Mouse (Mus musculus) gonadal fat pad, adult 2 months (tissue): ENCODE results near the gene Olfr49. TPM values are rescaled to one million over a fixed set of nuclear protein-coding genes. Genes with fewer than 3 reads are reported as not detected.
A peak's percentile ranks its signal among the peaks of the same experiment; 100 is the strongest.

Source experiments
- DNase-seq: peaks from one replicate; pipeline ENCODE4 v3.0.0-alpha.2; 2012; ENCODE audit warnings: low read depth
- polyA plus RNA-seq: library from polyadenylated mRNA; depleted of rRNA; stranded (reverse); fragments of >200 nt; gene quantifications from 2 replicates; pipeline ENCODE4 v1.2.3, GENCODE M21; 2012

Olfr49 gene
- polyA plus RNA-seq, 1 experiment: not detected

DNA sequence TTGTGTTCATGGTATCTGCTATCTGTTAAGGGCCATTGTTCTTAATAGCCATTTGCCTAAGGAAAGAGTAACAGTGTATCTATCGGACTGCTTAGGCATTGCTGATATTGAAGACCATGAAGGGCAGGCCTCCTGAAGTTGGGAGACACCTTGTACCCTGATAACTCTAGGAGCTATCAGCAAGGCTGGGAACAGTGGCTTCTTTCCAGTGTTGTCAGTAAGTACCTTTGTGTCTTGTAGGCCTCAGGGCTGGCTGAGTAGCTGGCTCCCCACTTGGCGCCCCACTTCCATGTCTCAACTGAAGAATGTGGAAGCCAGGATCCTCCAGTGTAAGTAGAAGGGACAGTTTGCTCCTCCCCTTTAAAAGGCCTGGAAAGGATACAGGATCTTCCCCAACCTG is 23.4 kb downstream of the Olfr49 start:
- DNase-seq: no peak

DNA sequence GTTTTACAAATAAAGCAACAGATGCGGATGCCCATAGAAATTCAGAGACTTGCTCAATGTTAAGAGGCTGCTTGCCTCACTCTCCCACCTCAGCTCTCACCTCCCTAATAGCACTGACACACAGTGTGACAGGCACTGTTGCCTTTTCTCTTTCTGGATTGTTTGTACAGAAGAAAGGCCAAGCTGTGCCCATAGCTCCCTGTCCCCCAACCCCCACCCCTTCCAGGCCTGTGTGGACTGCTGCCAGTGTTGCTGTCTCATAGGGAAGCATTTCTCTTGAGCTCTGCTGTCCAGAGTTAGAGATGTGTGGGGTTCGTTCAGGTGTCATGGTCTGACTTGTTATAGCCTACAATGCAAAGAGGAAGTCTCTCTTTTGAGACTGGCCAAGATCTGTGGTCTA is 24.5 kb downstream of the Olfr49 start:
- DNase-seq: no peak

DNA sequence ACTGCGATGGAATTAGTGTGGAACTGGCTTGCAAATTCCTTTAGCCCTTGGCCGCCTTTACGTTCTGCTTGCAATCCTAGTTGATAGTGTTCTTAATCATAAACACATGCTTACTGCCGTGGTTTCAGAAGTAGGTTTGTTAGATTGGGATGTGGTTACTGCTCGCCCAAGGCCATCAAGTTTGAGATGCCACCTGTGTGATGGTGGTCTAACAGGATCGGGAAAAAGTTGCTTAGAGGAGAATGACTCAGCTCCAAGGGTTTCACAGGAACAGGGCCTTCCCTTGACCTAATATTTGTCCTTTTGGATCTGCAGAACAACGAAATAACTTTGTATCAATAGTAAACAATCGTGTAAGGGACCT is 25.0 kb downstream of the Olfr49 start:
- DNase-seq: no peak

DNA sequence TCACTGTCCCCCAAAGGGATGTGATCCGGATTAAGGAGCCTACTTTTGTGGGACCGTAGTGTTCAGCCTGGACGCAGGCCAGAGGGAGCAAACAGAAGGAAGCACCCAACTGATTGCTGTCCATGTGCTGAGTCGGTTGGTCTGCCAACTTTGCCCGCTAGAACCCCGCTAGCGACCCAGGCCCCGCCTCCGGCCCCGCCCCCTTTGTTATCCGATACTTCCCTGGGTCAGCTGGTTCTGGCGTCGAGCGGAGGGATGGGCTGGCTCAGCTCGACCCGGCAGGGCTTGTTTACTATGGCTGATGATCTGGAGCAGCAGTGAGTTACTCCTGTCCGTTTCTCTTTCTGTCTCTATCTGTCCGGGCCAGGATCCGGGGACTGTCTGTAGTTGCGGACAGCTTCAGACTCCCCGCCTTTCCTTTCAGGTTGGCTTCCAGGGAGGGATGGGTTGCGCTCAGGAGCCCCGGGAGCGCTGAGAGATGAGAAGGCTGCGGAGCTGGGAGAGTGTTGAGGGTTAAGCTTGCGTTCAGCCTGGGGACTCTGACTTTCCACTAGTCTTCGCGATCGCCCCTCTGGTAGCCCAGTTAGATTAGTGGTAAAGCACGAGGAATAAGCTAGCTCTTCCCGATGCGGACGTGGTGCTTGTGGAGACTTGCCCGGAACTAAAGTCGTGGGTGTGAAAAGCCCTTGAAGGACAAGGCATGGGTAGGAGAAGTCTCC is 25.6 kb downstream of the Olfr49 start:
- no peak for DNase-seq

DNA sequence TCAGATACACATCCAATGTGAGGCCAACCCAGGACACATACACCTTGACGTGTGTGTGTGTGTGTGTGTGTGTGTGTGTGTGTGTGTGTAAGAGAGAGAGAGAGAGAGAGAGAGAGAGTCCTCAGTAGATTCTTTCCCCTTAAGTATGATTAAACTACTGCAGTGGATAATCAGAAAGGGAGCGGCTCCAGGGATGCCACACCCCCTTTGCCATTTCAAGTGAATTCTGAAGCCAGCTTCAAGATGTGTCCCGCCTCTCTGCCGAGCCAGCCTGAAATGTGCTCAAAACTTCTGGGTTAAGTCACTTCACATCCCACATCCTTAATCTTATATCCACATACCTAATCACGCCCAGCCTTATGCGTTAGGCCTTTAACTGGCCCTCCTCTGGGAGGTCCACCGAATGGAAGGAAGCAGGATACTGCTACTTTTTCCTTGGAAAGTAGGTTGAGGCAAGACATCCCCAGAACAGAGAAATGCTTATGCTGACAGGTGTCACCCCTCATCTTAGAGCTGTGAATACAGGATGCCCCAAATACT is 26.5 kb downstream of the Olfr49 start:
- no peak for DNase-seq

DNA sequence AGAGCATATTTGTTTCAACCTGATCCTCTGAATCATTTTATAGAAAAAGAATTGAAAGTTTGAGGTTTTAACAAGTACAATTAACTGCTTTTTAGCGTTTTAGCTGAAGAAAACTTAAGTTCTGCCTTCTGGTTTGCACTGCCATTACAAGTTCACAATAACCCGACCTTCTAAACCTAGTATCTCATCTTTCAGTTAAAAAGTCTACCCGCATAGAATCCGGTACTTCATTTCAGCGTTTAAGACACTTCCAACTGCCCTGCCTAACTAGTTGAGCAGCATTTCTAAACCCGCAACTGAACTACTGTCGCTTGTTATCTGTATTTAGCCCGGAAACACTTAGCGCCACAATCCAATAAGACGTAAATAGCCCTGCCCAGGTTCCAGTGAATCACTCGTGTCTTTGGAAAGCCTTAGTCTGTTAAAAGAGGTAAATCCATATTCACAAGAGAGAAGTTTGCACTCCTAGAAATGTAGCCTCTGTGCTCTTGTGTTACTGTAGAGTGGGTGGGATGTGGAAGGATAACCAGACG is 30.0 kb downstream of the Olfr49 start:
- DNase-seq: no peak

DNA sequence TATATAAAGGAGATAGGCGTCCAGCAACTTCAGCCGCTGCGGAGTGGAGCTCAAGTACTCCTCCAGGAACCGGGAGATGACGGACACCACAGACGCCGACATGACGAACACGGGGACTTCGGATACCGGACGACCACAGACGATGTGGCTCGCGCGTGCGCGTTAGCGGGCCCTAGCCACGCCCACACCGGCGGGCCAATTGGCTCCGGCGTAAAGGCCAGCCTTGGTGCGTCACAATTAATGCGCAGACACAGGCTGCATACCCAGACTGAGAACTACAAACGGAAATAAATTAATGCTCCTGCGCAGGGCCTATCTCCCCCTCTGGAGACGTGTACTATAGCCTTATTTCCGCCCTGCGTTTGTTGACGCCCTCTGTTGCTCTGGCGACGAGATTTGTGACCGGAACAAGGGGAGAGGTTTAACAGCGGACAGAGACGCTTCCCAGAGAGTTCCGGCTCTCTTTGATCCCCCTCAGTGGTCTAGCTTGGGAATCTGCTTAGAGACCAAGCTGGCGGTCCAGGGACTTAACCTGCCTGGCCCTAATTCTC is 30.9 kb downstream of the Olfr49 start, which contains the start of the genes Dad1 and Abhd4:
Gene Dad1, minus strand, starts transcription at position 364 of the 551 bp plus-strand sequence.
Gene Abhd4, plus strand, starts transcription at position 448 of the 551 bp plus-strand sequence.
- DNase-seq: peak; percentile 90

DNA sequence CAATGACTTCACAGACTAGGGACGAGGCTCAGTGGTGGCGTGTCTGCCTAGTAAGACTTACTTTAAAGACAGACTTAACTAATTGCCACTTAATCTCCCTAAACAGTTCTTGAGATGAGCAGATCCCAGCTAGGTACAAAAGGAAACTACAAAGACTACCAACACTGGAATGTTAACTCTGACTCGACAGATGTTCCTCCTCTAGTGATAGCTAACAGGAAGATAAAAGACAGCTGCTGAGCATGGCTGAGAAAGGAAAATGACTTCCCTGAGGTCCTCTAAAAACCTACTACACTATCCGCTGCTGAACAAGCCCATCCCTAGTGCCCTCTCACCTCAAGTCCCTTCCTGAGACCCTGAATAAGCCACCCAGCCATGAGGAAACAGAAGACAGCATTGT is 34.6 kb downstream of the Olfr49 start:
- no peak for DNase-seq

DNA sequence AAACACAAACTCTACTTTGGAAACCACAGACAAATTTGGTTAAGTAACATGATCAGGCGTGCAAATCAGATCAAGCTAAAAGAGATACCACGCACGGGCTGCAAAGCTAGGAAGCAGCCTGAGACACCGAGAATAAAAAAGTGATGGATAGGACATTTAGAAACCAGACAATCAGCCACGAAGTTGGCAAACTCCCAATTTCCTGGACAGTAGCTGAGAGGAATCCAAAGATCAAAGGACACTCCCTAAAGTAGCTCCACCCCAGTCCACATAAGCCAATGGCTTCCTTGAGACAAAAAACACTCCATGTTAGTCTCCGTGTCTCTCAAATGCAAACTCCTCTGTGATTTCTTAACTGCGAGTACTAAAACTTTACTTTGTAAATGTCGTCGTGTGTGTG is 35.4 kb downstream of the Olfr49 start:
- no peak for DNase-seq

DNA sequence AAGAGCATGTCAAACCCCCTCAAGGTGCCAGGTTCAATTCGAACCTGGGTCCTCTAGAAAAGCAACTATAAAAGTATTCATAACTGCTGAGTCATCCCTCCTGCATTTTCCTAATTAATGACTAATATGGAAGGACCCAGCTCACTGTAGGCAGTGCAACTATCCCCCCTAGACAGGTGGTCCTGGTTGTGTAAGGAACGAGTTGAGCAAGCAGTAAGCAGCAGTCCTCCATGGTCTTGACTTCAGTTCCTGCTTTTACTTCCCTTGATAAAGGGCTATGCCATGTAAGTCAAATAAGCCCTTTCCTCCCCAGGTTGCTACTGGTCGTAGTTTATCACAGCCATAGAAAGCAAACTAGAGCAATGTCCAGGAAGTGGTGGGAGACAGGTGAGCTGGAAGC is 38.5 kb downstream of the Olfr49 start:
- DNase-seq: no peak

DNA sequence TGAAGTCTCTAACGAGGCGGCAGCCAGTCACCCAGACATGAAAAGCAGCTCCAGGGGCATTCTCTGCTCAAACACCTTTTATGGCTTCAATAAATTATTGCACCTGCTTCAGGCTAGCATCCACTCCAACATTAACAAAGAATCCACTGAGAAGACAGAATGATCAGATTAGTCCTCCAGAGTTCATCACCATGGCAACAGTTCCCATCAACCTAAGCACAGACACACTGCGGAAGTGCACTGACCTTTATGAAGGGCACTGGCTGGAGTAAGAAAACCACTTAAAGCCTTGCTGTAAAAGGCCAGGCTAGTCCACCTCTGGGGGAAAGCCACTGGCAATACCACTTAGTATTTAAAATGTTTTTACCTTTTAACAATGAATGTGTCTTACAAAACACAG is 40.6 kb downstream of the Olfr49 start:
- no peak for DNase-seq

DNA sequence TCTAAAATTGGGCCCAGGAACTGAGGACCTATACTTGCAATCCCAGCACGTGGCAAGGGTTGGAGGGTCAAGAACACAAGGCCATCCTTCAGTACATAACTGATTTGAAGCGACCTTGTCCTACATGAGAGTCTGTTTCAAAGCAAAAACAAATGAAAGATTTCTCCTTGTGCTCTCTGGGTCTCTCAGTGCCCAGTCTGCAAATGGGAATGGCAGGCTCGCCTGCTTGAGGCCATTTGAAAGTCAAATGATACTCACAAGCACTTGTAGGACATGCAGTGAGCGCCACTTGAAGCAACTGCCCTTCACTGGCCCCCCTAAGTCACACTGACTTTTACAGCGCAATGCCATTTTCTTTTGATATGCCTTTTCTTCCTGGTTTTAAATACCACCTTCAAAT is 44.2 kb downstream of the Olfr49 start:
- DNase-seq: no peak

DNA sequence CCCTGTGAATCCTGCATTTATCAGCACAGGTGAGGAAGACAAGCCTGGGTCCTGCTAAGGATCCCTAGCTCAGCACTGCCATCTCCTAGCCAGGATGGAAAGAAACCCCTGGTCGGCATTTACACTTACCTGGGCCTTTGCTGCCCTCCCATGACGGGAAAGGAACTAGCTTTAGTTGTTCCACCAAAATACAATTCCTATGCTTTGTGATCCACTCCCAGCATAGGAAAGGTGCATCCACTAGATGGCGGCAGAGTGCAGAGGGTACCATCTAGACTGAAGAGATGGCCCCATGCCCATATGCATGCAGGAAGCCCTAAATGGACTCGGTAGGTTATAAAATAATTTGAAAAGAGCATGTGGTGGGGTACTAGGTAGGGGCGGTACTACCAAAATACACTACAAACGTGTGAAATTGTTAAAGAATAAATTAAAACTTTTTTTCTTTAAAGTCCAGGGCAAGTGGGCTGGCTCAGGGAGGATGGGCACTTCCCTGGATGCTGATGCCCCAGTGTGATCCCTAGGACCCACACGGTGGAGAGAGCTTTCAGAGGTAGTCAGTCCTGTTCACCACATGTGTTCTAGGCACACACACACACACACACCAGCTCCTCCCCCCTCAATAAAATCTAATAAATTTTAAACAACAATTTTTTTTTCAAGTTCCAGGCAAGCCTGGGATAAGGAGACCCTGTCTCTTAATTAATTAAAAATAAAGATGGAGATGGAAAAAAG is 45.6 kb downstream of the Olfr49 start:
- DNase-seq: no peak

DNA sequence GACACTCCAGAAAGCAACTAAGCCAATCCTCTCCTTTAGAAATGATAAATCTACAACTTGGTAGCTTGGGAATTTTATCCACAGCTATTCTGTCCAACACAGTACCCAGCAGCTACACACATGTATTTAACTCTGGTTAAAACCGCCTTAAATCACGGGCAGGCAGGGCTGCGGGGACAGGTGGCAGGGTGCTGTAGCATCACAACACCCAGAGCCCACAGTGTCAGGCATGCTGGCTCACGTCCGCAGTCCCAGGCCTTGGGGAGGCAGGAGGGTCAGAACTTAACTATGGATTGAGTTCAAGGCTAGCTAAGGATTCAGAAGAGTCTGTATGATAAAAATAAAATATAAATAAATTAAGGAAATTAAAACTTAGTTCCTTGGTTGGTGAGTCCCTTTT is 47.9 kb downstream of the Olfr49 start:
- DNase-seq: no peak

DNA sequence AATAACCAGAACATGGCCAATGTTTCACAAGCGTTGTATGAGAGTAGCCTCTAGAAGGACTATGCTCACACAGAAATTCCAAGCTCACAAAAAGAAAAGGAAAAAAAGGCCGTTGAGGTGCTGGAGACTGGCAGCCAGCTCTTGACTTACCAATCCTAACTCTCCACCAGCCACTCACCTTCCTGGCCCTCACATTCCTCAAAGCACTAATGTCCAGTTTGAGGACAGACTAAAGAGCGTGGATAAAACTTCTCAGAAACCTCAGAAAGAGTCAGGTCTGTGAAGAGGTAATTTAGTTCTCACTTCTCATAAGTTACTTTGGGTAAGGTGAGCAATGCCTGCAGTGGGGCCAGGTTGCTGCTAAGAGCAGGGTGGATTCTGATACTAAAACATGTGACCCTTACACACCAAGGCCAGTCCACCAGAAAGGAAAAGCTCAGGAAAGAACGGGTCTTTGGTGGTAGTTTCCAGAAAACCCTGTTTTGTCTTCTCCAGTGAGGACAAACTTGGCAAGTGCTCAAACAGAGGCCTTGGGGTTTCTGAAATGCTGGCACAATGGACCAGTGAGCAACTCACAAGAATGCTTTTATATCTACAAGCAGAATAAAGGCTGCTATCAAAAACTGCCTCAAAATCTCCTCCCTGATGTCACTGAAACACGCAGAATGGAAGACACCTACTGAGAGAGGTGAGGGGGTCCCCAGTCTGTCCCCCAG is 48.8 kb downstream of the Olfr49 start:
- no peak for DNase-seq

DNA sequence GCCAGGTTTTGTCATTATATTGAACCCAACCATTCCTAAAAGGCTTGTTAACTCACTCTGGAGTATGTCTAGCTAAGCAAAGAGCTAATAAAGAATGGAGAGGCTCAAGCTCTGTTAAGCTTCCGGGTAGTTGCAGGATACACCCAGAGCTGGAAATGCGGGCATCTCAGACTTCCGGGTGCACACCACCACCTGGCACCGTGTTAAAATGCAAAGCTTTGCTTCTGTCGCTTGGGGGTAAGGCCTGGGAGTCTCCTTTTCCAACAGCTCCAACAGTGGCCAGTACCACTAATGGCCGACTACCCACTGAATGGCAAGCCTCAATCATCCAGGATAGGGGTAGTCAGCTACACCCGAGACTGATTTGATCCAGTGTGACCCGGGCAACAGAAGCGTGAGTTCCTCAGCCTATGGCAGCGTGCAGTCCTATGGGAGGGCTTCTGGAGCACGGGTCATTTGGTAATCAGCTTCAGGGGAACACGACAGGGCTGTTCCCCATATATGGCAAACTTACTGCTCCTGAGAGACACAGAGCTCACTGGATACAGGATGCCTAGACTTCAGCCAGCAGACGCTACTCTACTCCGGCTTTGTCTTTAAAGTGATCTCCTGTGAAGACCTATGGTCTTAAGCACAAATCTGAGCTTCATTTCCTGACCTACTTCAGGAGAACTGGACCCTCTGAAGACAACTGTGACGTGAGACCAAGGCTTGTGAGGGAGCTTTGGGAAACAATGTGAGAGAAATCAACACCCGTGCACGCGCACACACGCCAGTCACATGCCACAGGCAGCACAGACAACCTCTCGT is 50.3 kb downstream of the Olfr49 start:
- DNase-seq: no peak

DNA sequence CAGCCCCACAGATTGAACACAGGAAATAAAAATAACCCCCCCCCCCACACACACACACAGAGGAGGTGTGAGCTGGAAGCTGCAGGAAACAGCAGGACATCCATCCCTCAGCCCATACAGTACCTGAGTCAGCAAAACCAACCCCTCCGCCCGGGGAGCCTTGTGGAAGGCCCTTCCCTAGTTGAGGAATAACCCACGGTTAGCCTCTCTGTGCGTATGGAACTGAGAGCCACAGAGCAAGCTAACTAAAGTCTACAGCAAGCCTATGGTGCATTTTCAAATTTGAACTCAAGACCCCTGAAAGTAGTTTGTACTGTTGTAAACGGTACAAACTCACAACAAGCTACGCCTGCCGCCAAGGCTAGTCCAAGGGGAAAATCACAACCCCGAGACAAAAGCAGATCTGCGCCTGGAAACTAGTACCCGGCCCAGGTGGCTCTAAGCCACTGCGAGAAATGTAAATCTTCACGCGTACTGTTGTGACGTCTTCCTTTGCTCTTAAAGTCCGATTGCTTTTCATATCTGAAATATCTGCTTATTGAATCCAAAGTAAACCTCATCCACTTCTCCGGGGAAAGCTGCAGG is 51.1 kb downstream of the Olfr49 start:
- no peak for DNase-seq

DNA sequence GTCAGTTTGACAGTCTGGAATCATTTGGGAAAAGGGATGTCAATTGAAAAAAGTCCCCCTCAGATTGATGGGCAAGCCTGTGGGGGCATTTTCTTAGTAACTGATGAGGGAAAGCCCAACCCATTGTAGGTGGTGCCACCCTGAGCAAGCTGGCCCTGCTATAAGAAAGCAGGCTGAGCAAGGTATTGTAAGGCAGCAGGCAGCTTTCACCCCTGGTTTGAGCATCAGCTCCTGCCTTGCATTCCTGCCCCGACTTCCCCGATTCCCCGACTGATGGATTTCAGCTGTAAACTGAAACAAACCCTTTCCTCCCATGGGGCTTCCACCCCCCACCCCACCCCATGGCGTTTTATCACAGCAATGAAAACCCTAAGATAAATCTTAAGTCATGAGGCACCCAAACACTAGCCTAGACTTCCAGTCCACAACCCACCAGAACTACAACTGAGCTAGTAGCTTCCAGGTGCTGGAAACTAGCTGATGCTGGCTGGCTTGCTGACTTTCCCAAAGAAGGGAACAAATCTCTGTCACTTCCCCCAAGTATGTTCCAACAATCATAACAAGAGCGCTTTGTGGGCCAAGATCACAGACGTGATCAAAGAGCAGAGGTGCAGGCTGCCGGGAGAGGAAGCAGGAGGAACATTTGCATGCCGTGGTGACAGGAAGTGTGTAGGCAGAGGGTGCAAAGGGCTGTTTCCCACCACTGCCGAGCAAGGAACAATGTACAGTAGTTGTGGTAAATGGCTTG is 51.8 kb downstream of the Olfr49 start:
- no peak for DNase-seq

DNA sequence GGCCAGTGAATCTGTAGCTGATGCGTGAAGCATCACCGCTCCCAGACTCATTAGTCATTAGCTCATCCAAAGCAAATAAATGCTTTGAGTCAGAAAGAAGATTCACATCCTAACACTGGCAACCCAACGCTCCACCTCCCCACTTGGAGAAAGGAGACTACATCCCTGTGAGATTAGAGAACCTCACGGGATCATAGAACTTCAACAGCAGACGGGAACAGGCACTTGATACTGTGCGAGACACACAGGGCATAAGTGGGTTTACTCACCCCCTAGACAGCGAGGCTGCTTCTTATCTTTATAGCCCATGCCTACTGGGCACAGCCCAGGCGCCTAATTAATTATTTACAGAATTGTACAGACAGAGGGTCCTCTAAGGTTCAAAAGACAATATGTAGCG is 52.6 kb downstream of the Olfr49 start:
- DNase-seq: no peak
